Mouse (Mus musculus) E14TG2a.4 (cell line): ENCODE results near the gene Ilf2.

Source experiments
- CTCF ChIP-seq: conservative IDR thresholded peaks from 2 replicates; pipeline ENCODE4 v1.5.1; 2014; ENCODE audit warnings: low read length
- POU5F1 ChIP-seq: IDR thresholded peaks from 2 replicates; pipeline ENCODE4 v1.6.1; 2014; ENCODE audit warnings: low read length, borderline replicate concordance

DNA sequence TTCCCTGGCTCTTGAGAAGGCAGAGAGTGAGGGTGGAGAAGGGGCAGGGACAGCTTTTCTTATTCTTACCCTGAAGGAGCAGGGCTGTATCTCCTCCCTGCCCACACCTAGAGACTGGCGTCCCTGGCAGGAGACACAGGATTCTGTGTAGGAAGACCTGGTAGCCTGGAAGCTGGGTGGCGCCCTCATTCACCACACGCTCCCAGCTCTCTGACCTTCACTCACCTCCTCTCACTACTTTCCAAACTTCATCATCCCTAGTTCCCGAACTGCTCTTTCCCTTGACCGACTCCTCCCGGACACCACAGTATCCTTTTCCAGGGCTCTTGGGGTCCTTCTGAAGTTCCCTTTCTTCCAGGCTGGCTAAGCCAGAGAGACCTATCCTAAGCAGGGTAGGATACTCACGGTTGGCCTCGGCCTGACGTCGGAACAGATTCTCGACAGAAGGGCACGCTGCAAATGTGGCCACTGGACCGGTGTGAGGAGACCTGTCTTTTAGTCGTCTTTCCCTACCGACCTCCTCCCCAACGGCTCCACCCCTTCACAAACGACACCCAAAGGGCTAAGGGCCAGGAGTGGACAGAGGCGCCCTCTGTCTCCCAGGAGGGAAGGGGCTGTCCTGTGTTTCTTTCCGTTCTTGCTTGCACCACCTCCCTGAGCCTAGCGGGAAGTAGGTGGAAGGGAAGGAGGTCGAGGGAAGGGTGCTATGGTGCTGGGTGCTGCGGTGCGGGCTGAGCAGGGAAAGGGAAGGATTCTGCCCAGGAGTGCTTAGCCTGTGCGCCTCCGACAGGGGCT, 38.1 kb downstream of the Ilf2 start, which contains the start of the genes S100a1 and S100a13:
- TF ChIP-seq CTCF = no peak
- no peak for TF ChIP-seq POU5F1
